Mouse (Mus musculus) activated CD4-positive, CD25-positive, alpha-beta regulatory T cell, adult 4 months (primary cell): ENCODE data around the gene L3mbtl4. TPM values are rescaled to one million over a fixed set of nuclear protein-coding genes. Genes with fewer than 3 reads are reported as not detected.

ENCODE experiments used
- ATAC-seq: one replicate; pipeline ENCODE4 v1.8.0; 2017
- polyA plus RNA-seq, 2 experiments: library from polyadenylated mRNA; unstranded; fragments of 100-300 nt; shearing (Covaris generic); gene quantifications; one replicate each; pipeline ENCODE4 v1.2.1; 2017

Gene L3mbtl4
- polyA plus RNA-seq, 2 experiments from 2014 or later = not detected

DNA sequence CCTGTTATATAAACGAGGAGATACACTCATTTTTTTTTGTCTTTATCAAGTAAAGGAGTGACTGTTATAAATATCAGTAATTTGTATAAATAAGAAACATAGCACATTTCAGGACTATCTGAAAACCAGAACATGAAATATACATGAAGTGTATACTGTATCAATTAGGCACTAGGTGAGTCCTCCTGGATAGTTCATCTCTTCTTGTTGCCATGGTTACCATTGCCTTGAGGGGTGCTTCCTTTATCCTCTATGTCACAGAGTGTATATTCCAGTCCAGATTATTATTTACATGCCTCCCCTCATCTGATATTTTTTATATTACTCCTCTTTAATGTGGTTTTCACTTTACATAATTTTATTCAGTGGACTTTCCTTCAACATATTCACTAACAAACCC, 392.9 kb downstream of the L3mbtl4 start:
- ATAC-seq = no peak

GRCm38 (mm10) chr17:68672088-68672504, 398.5 kb downstream of the L3mbtl4 start:
- no peak for ATAC-seq

DNA sequence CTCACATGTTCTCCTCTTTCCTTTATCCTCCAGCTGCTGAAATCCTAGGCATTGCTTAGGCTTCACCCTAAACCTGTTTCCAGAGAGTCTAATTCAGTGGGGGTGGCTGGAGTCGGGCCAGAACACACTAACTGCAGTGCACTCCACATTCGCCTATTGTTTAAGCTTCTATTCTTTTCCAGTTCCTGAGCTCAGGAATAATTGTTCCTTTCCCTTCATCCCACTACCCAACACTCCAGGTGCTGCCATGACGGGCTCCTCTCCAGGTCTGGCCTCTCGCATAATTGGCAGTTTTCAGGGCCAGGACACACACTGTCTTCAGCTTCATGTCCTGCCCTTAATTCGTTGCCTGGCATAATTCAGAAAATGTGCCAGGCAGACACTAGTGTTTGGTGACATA, 437.1 kb downstream of the L3mbtl4 start:
- no peak for ATAC-seq

GRCm38 (mm10) chr17:68711350-68711749, 437.8 kb downstream of the L3mbtl4 start:
- no peak for ATAC-seq

DNA sequence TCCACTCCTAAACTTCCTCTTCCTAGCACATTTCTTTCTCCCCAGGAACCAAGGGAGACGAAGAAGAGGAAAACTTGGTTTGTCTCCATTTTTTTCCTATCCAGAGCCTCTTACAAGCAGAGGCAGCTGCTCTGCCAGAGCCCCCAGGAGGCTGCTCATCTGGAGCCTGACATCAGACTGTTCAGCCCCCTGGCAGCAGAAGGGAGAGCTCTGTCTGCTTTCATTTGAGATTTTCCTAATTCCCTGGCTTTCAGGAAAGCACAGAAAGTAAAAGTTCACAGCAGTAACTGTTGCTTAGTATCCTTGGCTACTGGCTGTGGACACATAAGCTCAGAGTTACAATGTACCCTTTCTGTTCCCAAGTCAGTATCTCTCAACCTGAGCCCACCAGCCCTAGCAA, 474.7 kb downstream of the L3mbtl4 start:
- no peak for ATAC-seq

DNA sequence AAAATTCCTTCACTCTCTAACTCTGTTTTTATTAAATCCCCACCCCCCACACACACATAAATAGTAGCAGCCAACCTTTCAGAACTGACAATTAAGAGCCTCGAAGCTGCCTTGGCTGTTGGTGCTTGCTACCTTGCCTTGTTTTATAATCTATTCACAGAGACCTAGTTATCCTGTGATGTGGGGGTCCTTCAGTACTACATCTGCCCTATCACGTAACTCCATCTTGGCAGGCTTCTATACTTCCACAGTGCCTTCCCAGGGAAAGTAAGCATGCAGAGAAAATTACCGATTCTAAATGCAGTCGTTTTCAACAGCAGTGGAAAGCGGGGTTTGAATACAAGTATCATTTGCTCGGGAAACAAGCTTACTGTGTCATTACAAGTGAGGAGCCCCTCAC, 476.9 kb downstream of the L3mbtl4 start:
- no peak for ATAC-seq

DNA sequence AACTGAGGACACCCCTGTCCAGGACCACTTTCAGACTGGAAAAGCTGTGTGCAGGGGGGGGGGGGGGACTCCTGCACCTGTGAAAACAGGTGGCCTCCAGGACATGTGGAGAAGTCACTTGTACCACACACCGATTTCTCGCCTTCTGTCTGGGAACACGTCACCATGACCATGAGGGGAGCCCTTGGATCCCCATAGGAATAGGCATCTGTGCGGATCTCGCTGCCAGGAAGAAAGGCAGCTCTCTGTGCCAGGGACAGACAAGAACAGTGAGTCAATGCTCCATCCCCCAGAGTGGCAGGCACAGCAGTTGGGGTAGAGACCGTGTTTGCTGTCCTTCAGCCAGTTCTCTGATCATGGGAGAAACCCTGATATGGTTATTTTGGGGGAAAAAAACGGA, 479.5 kb downstream of the L3mbtl4 start:
- ATAC-seq = no peak

DNA sequence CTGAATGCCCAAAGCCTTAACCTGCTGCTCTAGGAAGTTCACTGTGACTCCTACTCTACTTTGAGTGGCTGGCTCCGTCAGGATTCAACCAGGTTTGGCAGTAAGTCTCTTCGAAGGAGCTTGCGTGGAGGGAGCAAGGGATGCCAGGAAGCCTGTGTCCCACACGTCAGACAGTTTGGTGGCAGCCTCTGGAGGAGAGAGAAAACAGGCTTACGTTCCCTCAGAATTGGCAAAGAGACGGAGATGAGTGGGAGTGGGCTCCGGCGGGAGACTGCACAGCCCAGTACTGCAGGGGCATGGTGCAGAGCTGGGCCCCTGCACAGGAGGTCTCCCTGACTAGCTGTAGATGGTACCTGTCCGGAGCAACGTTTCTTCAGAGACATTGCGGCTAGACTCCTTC, 481.2 kb downstream of the L3mbtl4 start:
- no peak for ATAC-seq

- no peak for ATAC-seq
These were observed 484.8 kb downstream of the L3mbtl4 start for GRCm38 (mm10) chr17:68758428-68758827.

DNA sequence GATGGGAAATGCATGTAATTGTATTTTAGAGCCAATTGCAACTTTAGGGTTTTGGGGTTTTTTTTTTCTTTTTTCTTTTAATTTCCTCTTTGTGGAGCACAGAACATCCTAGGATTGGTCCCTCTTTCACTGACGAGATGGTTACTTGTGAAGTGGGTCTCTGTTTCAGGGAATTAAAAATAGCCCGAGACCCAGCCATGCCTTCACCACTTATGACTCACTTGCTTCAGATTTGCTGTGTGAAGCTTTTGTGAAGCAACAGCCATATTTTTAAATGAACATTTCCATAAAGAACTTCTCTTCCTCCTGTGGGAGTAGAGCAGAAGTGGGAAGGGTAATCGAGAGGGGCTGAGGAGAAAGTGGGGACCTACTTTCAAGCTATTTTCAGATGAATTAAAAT, 485.3 kb downstream of the L3mbtl4 start:
- no peak for ATAC-seq

- no peak for ATAC-seq
These were observed 486.4 kb downstream of the L3mbtl4 start for GRCm38 (mm10) chr17:68759978-68760377.

DNA sequence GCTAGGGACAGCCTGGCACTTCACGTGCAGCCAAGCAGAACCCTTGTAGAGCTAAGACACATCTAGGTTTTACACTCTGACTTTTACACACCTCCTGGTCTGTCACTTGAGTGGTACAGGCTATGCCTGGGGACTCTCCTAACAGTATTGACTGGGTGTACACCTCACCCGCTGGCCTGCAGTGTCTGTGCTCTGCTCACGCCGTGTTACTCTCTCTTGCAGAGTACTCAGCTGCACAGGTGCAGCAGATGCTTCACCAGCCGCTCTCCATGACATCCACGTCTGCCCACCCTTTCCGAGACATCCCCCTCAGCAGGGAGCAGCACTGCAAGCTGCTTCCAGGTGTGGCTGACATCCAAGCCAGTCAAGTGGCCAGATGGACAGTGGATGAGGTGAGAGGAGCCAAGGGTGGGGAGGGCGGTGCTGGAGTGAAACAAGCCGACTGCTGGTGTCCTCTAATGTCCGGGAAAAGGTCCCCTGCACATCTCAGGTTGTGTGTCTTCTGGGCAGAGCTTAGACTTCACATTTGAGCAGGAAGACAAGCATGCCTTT, 490.8 kb downstream of the L3mbtl4 start:
- ATAC-seq = no peak

DNA sequence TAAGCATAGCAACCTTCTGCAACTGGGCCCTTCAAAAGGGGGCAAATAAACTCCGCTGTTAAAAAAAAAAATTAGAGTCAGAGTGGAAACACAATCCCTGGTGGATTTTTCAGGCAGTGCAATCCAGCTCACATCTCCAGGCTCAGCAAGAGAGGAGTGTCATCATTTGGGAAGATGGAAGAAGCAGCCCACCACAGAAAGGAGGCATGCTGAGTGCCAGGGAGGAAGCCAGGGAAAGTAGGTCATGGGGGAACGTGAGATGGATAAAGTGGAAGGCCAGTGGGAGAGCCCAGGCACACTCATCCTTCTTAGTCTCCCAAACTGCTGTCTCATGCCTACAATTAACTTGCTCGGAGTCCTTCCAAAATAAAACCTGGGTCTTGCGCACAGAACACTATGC, 496.0 kb downstream of the L3mbtl4 start:
- ATAC-seq = no peak

- ATAC-seq = no peak
These were observed 497.6 kb downstream of the L3mbtl4 start for GRCm38 (mm10) chr17:68771046-68771750.

GRCm38 (mm10) chr17:68793741-68794140, 520.1 kb downstream of the L3mbtl4 start:
- ATAC-seq = no peak

DNA sequence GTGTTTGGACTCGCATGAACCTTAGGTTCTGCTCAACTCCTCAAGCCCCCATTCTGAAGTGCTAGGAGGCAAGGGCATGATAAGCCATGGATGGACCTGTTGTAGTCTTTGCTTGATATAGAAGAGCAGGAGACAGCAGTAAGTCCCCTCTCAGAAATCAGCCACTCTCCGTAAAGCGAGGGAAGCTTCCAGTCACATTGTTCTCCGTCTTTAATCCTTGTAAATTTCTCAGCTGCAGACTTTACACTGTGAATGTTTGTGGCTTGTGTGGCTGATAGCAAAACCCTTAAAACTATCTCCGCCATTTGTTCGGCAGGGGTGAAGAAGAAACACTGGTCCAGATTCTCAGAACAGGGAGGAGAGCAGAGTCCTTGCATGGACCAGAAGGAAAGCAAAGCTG, 552.7 kb downstream of the L3mbtl4 start, which contains the start of gene Tmem200c:
Gene Tmem200c (plus strand): TSS at position 301 of the 400 bp plus-strand sequence.
- ATAC-seq = no peak
